Mouse (Mus musculus) MEL (cell line): Measurements from ENCODE around the gene Spaca7. TPM values are rescaled to one million over a fixed set of nuclear protein-coding genes. Genes with fewer than 3 reads are reported as not detected.

ENCODE experiments used
- DNase-seq: peaks from one replicate; pipeline ENCODE4 v3.0.0; 2011; ENCODE audit warnings: low read depth, low spot score
- H3K27ac ChIP-seq: 2 replicates; pipeline ENCODE4 v1.5.1; 2012; ENCODE audit warnings: low read depth, mild to moderate bottlenecking, control low read depth, low read length, moderate library complexity; ENCODE audit not compliant: control insufficient read depth
- H3K27me3 ChIP-seq, 2 experiments: fragments of 150-350 bp in 1 of 2; sonication (generic) in 1 of 2; 2 replicates each; pipeline ENCODE4 v1.6.1; 2012; ENCODE audit warnings: low read length in 2 of 2, mild to moderate bottlenecking in 2 of 2, improper control_type of control experiment in 1 of 2, moderate library complexity in 1 of 2; ENCODE audit not compliant: insufficient read depth in 2 of 2, control insufficient read depth in 1 of 2
- H3K36me3 ChIP-seq, 2 experiments: 2 replicates each; pipeline ENCODE4 v1.6.1; 2012 to 2014; ENCODE audit warnings: low read length in 2 of 2, improper control_type of control experiment in 1 of 2, inconsistent platforms in 1 of 2, mild to moderate bottlenecking in 1 of 2; ENCODE audit not compliant: insufficient read depth in 2 of 2, control insufficient read depth in 1 of 2
- H3K4me1 ChIP-seq, 2 experiments: fragments of 150-350 bp in 1 of 2; sonication (generic) in 1 of 2; 2 replicates each; pipeline ENCODE4 v1.6.1; 2012; ENCODE audit warnings: low read length in 2 of 2, improper control_type of control experiment in 1 of 2, mild to moderate bottlenecking in 1 of 2; ENCODE audit not compliant: insufficient read depth in 2 of 2, control insufficient read depth in 1 of 2
- H3K4me3 ChIP-seq, 2 experiments: fragments of 150-350 bp in 1 of 2; sonication (generic) in 1 of 2; 2 replicates each; pipeline ENCODE4 v1.5.1; 2012; ENCODE audit warnings: low read depth in 2 of 2, low read length in 2 of 2, mild to moderate bottlenecking in 2 of 2, moderate library complexity in 2 of 2, control low read depth in 1 of 2, improper control_type of control experiment in 1 of 2; ENCODE audit not compliant: control insufficient read depth in 1 of 2, insufficient read depth in 1 of 2
- H3K79me2 ChIP-seq: 2 replicates; pipeline ENCODE4 v1.6.1; 2012; ENCODE audit warnings: mild to moderate bottlenecking, low read length, moderate library complexity; ENCODE audit not compliant: control insufficient read depth, poor library complexity, insufficient read depth
- H3K9ac ChIP-seq: 2 replicates; pipeline ENCODE4 v1.6.1; 2012; ENCODE audit warnings: low read depth, mild to moderate bottlenecking, control low read depth, low read length, moderate library complexity; ENCODE audit not compliant: control insufficient read depth, poor library complexity, severe bottlenecking
- H3K9me3 ChIP-seq: fragments of 150-350 bp; sonication (generic); replicated peaks from 2 replicates; pipeline ENCODE4 v1.6.1; 2012; ENCODE audit warnings: mild to moderate bottlenecking, low read length, improper control_type of control experiment, moderate library complexity; ENCODE audit not compliant: insufficient read depth
- BHLHE40 ChIP-seq: IDR thresholded peaks from 2 replicates; pipeline ENCODE4 v1.6.1; 2012; ENCODE audit warnings: low read depth, mild to moderate bottlenecking, inconsistent platforms, low read length, improper control_type of control experiment, borderline replicate concordance
- CHD2 ChIP-seq: IDR thresholded peaks from 2 replicates; pipeline ENCODE4 v1.6.1; 2011; ENCODE audit warnings: low read length, improper control_type of control experiment
- CTCF ChIP-seq, 3 experiments: IDR thresholded peaks in 2 of 3; conservative IDR thresholded peaks in 1 of 3; 2 replicates each; pipeline ENCODE4 v1.5.1; 2011 to 2012; ENCODE audit warnings: low read length in 3 of 3, low read depth in 2 of 3, mild to moderate bottlenecking in 2 of 3, improper control_type of control experiment in 1 of 3, inconsistent platforms in 1 of 3, mixed read lengths in 1 of 3, moderate library complexity in 1 of 3; ENCODE audit not compliant: control insufficient read depth in 1 of 3, insufficient read depth in 1 of 3, poor library complexity in 1 of 3, severe bottlenecking in 1 of 3
- EP300 ChIP-seq, 2 experiments: IDR thresholded peaks; 2 replicates each; pipeline ENCODE4 v1.6.1; 2011; ENCODE audit warnings: improper control_type of control experiment in 2 of 2, low read length in 2 of 2, low read depth in 1 of 2, mild to moderate bottlenecking in 1 of 2
- ETS1 ChIP-seq: IDR thresholded peaks from 2 replicates; pipeline ENCODE4 v1.6.1; 2012; ENCODE audit warnings: low read depth, mild to moderate bottlenecking, inconsistent platforms, low read length, improper control_type of control experiment, moderate library complexity
- GABPA ChIP-seq: IDR thresholded peaks from 2 replicates; pipeline ENCODE4 v1.6.1; 2012; ENCODE audit warnings: low read depth, mild to moderate bottlenecking, inconsistent platforms, low read length, improper control_type of control experiment, moderate library complexity
- HCFC1 ChIP-seq: IDR thresholded peaks from 2 replicates; pipeline ENCODE4 v1.6.1; 2012; ENCODE audit warnings: low read depth, mild to moderate bottlenecking, inconsistent platforms, low read length, improper control_type of control experiment, moderate library complexity
- JUND ChIP-seq: IDR thresholded peaks from 2 replicates; pipeline ENCODE4 v1.6.1; 2011; ENCODE audit warnings: low read depth, mild to moderate bottlenecking, improper control_type of control experiment, low read length
- KAT2A ChIP-seq: conservative IDR thresholded peaks from 2 replicates; pipeline ENCODE4 v1.6.1; 2012; ENCODE audit warnings: low read depth, low read length, improper control_type of control experiment, inconsistent platforms
- MAFK ChIP-seq: IDR thresholded peaks from 2 replicates; pipeline ENCODE4 v1.6.1; 2011; ENCODE audit warnings: low read depth, mild to moderate bottlenecking, low read length, improper control_type of control experiment, borderline replicate concordance
- MAZ ChIP-seq: IDR thresholded peaks from 2 replicates; pipeline ENCODE4 v1.6.1; 2012; ENCODE audit warnings: low read depth, mild to moderate bottlenecking, inconsistent platforms, low read length, improper control_type of control experiment
- MEF2A ChIP-seq: IDR thresholded peaks from 2 replicates; pipeline ENCODE4 v1.6.1; 2014; ENCODE audit warnings: low read depth, mild to moderate bottlenecking, inconsistent platforms, low read length, improper control_type of control experiment; ENCODE audit not compliant: poor library complexity, insufficient replicate concordance, severe bottlenecking; ENCODE audit errors: extremely low read depth
- MXI1 ChIP-seq: IDR thresholded peaks from 2 replicates; pipeline ENCODE4 v1.6.1; 2011; ENCODE audit warnings: mild to moderate bottlenecking, low read depth, low read length, improper control_type of control experiment
- MYB ChIP-seq: IDR thresholded peaks from 2 replicates; pipeline ENCODE4 v1.6.1; 2011; ENCODE audit warnings: mild to moderate bottlenecking, low read depth, low read length, improper control_type of control experiment
- MYC ChIP-seq: IDR thresholded peaks from 2 replicates; pipeline ENCODE4 v1.6.1; 2011; ENCODE audit warnings: low read depth, mild to moderate bottlenecking, low read length, improper control_type of control experiment, moderate library complexity
- NELFE ChIP-seq: IDR thresholded peaks from 2 replicates; pipeline ENCODE4 v1.6.1; 2011; ENCODE audit warnings: low read depth, low read length, improper control_type of control experiment
- POLR2AphosphoS2 ChIP-seq: IDR thresholded peaks from 2 replicates; pipeline ENCODE4 v1.6.1; 2011; ENCODE audit warnings: low read length, improper control_type of control experiment
- POLR2AphosphoS5 ChIP-seq: IDR thresholded peaks from 2 replicates; pipeline ENCODE4 v1.6.1; 2012; ENCODE audit warnings: low read depth, borderline replicate concordance, mild to moderate bottlenecking, inconsistent platforms, low read length, moderate library complexity, mixed read lengths
- RCOR1 ChIP-seq: IDR thresholded peaks from 2 replicates; pipeline ENCODE4 v1.6.1; 2012; ENCODE audit warnings: low read depth, mild to moderate bottlenecking, inconsistent platforms, low read length, improper control_type of control experiment
- SIN3A ChIP-seq: IDR thresholded peaks from 2 replicates; pipeline ENCODE4 v1.6.1; 2012; ENCODE audit warnings: low read length, improper control_type of control experiment, inconsistent platforms
- TAL1 ChIP-seq: IDR thresholded peaks from 2 replicates; pipeline ENCODE4 v1.6.1; 2012; ENCODE audit warnings: mild to moderate bottlenecking, inconsistent platforms, low read length, moderate library complexity, mixed read lengths
- TCF12 ChIP-seq: IDR thresholded peaks from 2 replicates; pipeline ENCODE4 v1.6.1; 2014; ENCODE audit warnings: low read depth, mild to moderate bottlenecking, inconsistent platforms, low read length, improper control_type of control experiment, moderate library complexity
- UBTF ChIP-seq: IDR thresholded peaks from 2 replicates; pipeline ENCODE4 v1.6.1; 2012; ENCODE audit warnings: low read depth, mild to moderate bottlenecking, inconsistent platforms, low read length, improper control_type of control experiment, moderate library complexity, borderline replicate concordance; ENCODE audit not compliant: insufficient read depth
- USF2 ChIP-seq, 2 experiments: IDR thresholded peaks; 2 replicates each; pipeline ENCODE4 v1.6.1; 2011 to 2012; ENCODE audit warnings: improper control_type of control experiment in 2 of 2, low read length in 2 of 2, borderline replicate concordance in 1 of 2, inconsistent platforms in 1 of 2, low read depth in 1 of 2, mild to moderate bottlenecking in 1 of 2; ENCODE audit not compliant: insufficient read depth in 1 of 2
- ZKSCAN1 ChIP-seq: IDR thresholded peaks from 2 replicates; pipeline ENCODE4 v1.6.1; 2012; ENCODE audit warnings: low read depth, mild to moderate bottlenecking, inconsistent platforms, low read length, improper control_type of control experiment, moderate library complexity
- ZNF384 ChIP-seq: IDR thresholded peaks from 2 replicates; pipeline ENCODE4 v1.6.1; 2012; ENCODE audit warnings: low read depth, mild to moderate bottlenecking, inconsistent platforms, low read length, improper control_type of control experiment
- polyA plus RNA-seq, 2 experiments: library from polyadenylated mRNA; stranded (reverse) in 1 of 2; unstranded in 1 of 2; fragments of >175 nt in 1 of 2; fragments of >200 nt in 1 of 2; gene quantifications; 2 replicates each; pipeline versions ENCODE4 v1.2.1 to v1.2.4; 2012; ENCODE audit warnings: low replicate concordance in 2 of 2, low read depth in 1 of 2; ENCODE audit not compliant: insufficient read length in 2 of 2, insufficient read depth in 1 of 2, missing spikeins in 1 of 2
- total RNA-seq: library from RNA; depleted of rRNA; stranded (reverse); fragments of 300-350 nt; gene quantifications from 2 replicates; pipeline ENCODE4 v1.2.3, GENCODE M21; 2012

Spaca7 gene
- total and polyA plus RNA-seq, 3 experiments: not detected

DNA sequence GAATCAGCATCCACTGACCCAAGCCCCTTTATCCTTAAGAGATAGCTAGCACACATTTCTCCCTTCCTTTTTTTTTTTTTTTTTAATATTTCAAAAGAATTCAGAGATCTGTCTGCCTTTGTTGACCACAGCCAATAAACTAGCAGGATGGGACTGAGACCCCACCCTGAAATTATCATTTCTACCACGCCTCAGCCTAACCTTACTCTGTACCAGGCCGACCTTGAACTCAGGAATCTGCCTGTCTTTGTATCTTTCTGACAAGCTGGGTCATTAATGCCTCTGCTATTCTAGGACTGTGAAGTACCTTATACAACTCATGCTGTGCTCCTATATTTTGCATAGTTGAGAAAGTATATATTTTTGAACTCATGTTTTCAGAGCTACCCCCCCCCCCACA, 44.2 kb upstream of the Spaca7 start:
- H3K27ac ChIP-seq: no peak overlapping the region
- H3K4me3 ChIP-seq: no peak overlapping the region
- no peaks in the 10 kb centered on the region for H3K9me3 ChIP-seq
- TF ChIP-seq EP300 (IDR thresholded peaks at IDR 0.05; ENCODE audit: low read depth in 1 of 2, low read length in 2 of 2) (no peak), SIN3A (no peak), ZKSCAN1 (no peak), POLR2AphosphoS2 (no peak), RCOR1 (no peak), USF2 (IDR thresholded peaks at IDR 0.05; ENCODE audit: borderline replicate concordance in 1 of 2, insufficient read depth in 1 of 2, low read depth in 1 of 2, low read length in 2 of 2) (no peak), HCFC1 (no peak), MXI1 (no peak), TAL1 (no peak), ETS1 (no peak), MAFK (no peak), JUND (no peak), CTCF (IDR thresholded peaks at IDR 0.05 in 2 of 3, conservative IDR thresholded peaks at IDR 0.05 in 1 of 3; ENCODE audit: control insufficient read depth in 1 of 3, insufficient read depth in 1 of 3, low read depth in 2 of 3, low read length in 3 of 3, poor library complexity in 1 of 3, severe bottlenecking in 1 of 3) (no peak), KAT2A (no peak), TCF12 (no peak), MEF2A (no peak), ZNF384 (no peak)
- no peak for DNase-seq
- no peaks in the 10 kb centered on the region for H3K4me1 ChIP-seq
- H3K27me3 ChIP-seq: no peaks in the 10 kb centered on the region
- H3K9ac ChIP-seq: no peak overlapping the region
- no peaks in the 10 kb centered on the region for H3K36me3 ChIP-seq
- H3K79me2 ChIP-seq: no peaks in the 10 kb centered on the region

GRCm38 (mm10) chr8:12535617-12536016, 37.2 kb upstream of the Spaca7 start:
- Histone ChIP-seq H3K36me3 (no peaks in the 10 kb centered on the region), H3K4me3 (no peak overlapping the region), H3K9ac (no peak overlapping the region), H3K9me3 (no peaks in the 10 kb centered on the region), H3K27ac (no peak overlapping the region)
- no peak for DNase-seq
- TF ChIP-seq CHD2 (no peak), ZNF384 (no peak), UBTF (no peak), EP300 (IDR thresholded peaks at IDR 0.05; ENCODE audit: low read depth in 1 of 2, low read length in 2 of 2) (no peak), TAL1 (no peak), BHLHE40 (no peak), MAZ (no peak), MYB (no peak), ETS1 (no peak), MEF2A (no peak), POLR2AphosphoS5 (no peak), CTCF (IDR thresholded peaks at IDR 0.05 in 2 of 3, conservative IDR thresholded peaks at IDR 0.05 in 1 of 3; ENCODE audit: control insufficient read depth in 1 of 3, insufficient read depth in 1 of 3, low read depth in 2 of 3, low read length in 3 of 3, poor library complexity in 1 of 3, severe bottlenecking in 1 of 3) (no peak), GABPA (no peak), NELFE (no peak), MYC (no peak)
- TF ChIP-seq, all 39 proteins: peak for 0
- Histone ChIP-seq H3K27me3 (no peaks in the 10 kb centered on the region), H3K79me2 (no peaks in the 10 kb centered on the region), H3K4me1 (no peaks in the 10 kb centered on the region)
